Mouse (Mus musculus) testis, adult 2 months (tissue): Measurements from ENCODE around the gene Hps4.

Experiments
- CTCF ChIP-seq: fragments of 200-500 bp; IDR thresholded peaks from 2 replicates; pipeline ENCODE4 v1.5.1; 2012; ENCODE audit warnings: low read depth, mild to moderate bottlenecking, inconsistent platforms, low read length, moderate library complexity; ENCODE audit not compliant: control insufficient read depth, insufficient read depth, insufficient replicate concordance
- POLR2A ChIP-seq: fragments of 200-500 bp; IDR thresholded peaks from 2 replicates; pipeline ENCODE4 v1.6.1; 2012; ENCODE audit warnings: low read depth, mild to moderate bottlenecking, inconsistent platforms, low read length, moderate library complexity; ENCODE audit not compliant: control insufficient read depth

DNA sequence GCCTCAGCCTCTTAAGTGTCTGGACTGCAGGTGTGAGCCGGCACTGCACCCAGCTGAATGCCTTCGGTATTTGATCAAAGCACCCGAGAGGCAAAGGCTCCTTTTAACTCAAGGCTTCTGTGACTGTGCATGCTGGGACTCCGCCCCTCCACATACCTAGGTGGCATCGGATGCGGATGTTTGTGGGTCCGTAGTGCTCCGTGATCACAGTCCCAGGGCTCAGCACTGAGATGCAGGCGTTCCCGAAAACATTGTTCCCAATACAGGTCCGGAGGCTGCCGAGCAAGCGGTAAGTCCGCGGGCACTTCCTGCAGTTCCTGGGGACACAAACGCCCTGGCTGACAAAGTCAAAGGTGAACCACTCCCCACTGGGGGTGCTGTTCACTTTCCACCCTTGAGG, 48.1 kb downstream of the Hps4 start:
- TF ChIP-seq POLR2A (no peak), CTCF (no peak)
